Mouse (Mus musculus) E14TG2a.4 (cell line): ENCODE data around the gene Fgf15.
A peak's percentile ranks its signal among the peaks of the same experiment; 100 is the strongest.
"Not testable (repeated sequence)": the region's sequence is repeated elsewhere in the genome, so short reads cannot be mapped to it uniquely, and the experiment has no call there.

Source experiments
- H3K27me3 ChIP-seq: 2 replicates; pipeline ENCODE4 v1.6.1; 2014; ENCODE audit warnings: low read length, control low read depth; ENCODE audit not compliant: insufficient read depth
- H3K36me3 ChIP-seq: 2 replicates; pipeline ENCODE4 v1.6.1; 2014; ENCODE audit warnings: low read length, control low read depth; ENCODE audit not compliant: insufficient read depth
- H3K4me1 ChIP-seq: replicated peaks from 2 replicates; pipeline ENCODE4 v1.6.1; 2014; ENCODE audit warnings: low read depth, low read length, control low read depth
- H3K4me3 ChIP-seq: replicated peaks from 2 replicates; pipeline ENCODE4 v1.5.1; 2014; ENCODE audit warnings: mild to moderate bottlenecking, low read length
- H3K9me3 ChIP-seq: 2 replicates; pipeline ENCODE4 v1.6.1; 2014; ENCODE audit warnings: low read length, control low read depth
- CTCF ChIP-seq: conservative IDR thresholded peaks from 2 replicates; pipeline ENCODE4 v1.5.1; 2014; ENCODE audit warnings: low read length
- NANOG ChIP-seq: IDR thresholded peaks from 2 replicates; pipeline ENCODE4 v1.6.1; 2014; ENCODE audit warnings: borderline replicate concordance, low read length, mixed read lengths
- POU5F1 ChIP-seq: IDR thresholded peaks from 2 replicates; pipeline ENCODE4 v1.6.1; 2014; ENCODE audit warnings: low read length, borderline replicate concordance

Gene Fgf15

DNA sequence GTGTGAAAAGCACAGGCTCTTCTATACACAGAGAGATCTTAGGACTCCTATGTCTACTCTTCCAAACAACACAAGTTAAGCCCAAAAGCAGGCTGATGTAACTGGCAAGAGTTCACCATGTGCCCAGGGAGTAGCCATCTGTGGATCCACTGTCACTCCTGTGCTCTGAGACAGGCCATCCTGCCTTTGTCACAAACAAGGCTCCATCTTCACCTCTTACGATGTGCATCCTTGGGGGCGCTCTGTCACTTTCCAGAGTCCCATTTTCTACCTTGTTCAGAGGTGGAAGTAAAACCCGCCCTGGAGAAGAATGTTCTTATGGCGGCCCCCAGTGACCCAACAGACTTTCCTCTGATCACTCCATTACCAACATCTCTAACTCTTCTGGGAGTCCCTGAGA is 1.6 kb upstream of the Fgf15 start:
- Histone ChIP-seq H3K4me3 (peak overlapping the region; percentile 79), H3K4me1 (peaks cover 71% of the 10 kb centered on the region), H3K36me3 (peaks cover 9% of the 10 kb centered on the region), H3K9me3 (no peaks in the 10 kb centered on the region), H3K27me3 (peaks cover 36% of the 10 kb centered on the region)
- TF ChIP-seq CTCF (no peak), POU5F1 (no peak), NANOG (no peak)

DNA sequence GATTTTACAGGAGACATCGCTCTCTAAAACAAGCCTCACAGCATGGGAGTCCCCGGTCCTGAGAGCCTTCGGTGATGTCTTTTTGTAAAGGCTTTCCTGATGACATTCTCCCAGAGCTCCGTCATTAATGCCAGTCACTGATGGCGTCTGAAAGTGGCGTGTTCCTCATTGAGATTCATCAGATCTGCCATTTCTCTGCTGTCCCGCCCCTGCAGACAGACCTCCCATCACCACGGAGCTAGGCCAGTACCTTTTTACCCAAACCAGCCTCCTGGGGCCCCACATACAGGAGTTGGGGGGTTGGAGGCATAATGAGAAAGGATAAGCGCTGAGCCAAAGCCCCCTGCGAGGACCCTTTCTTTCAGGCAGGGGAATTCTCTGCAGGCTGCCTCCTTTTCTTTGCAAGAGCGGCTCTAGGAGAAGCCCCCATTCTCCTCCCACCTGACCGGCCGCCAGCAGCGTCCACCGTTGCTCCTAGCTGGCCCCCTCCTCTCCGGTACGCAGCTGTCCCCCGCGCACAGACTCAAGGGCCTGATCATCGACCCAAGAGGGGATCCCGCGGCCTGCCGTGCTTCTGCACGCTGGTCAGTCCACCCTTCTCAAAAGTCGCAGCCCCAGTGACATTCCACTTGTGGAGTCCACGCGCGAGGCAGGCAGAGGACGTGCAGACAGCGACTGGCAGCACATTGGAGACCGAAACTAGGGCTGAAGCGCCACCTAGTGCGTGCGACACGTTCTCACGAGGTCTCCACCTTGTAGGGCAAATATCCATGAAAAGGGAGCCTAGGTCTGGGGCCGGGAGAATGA is 823 bp upstream of the Fgf15 start:
- Histone ChIP-seq H3K9me3 (no peaks in the 10 kb centered on the region), H3K4me1 (peaks cover 71% of the 10 kb centered on the region), H3K27me3 (peaks cover 35% of the 10 kb centered on the region), H3K36me3 (peaks cover 17% of the 10 kb centered on the region), H3K4me3 (peak overlapping the region; percentile 79)
- TF ChIP-seq CTCF (peak; percentile 29), NANOG (no peak)

DNA sequence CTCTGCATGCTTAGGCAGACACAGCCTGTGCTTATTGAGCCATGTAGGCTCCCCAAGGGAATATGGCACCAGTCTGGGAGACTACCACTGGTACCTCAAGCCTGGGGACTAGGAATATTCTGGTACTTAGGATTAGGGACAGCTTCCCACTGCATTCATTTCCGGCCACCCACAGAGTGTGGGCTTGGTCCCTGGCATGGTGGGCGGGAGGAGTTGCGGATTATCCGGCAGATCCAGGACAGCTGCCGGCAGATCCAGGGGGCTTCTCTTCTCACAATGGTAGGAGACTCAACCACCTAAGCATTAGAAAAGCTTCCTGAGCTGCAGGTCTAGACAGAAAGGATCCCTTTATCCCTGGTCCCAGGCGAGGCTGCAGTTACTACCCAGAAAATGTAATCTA is 2.2 kb downstream of the Fgf15 start:
- H3K4me1 ChIP-seq = peaks cover 90% of the 10 kb centered on the region
- peak overlapping the region; percentile 79 for H3K4me3 ChIP-seq
- peaks cover 35% of the 10 kb centered on the region for H3K27me3 ChIP-seq
- peaks cover 22% of the 10 kb centered on the region for H3K36me3 ChIP-seq
- H3K9me3 ChIP-seq = no peaks in the 10 kb centered on the region
- TF ChIP-seq POU5F1 = no peak
- TF ChIP-seq CTCF = no peak
- TF ChIP-seq NANOG = no peak; the same call in 1 of the 2 replicates

DNA sequence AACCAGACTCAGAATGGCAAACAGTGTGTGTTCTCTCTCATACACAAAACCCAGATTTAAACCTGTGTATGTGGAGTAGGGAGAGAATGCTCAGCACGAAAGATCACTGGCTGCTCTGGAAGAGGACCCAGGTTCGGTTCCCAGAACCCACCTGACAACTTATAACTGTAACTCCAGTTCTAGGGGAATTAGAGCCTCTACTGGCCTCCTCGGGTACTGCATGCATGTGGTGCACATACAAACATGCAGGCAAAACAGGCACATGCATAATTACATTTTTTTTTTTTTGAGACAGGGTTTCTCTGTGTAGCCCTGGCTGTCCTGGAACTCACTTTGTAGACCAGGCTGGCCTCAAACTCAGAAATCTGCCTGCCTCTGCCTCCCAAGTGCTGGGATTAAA is 9.2 kb downstream of the Fgf15 start:
- not testable (repeated sequence) for H3K9me3 ChIP-seq, H3K27me3 ChIP-seq, H3K4me3 ChIP-seq, H3K36me3 ChIP-seq
- TF ChIP-seq CTCF = peak; percentile 67
- H3K4me1 ChIP-seq = peaks cover 61% of the 10 kb centered on the region

- peak; percentile 65 for TF ChIP-seq CTCF
- TF ChIP-seq NANOG = no peak
- no peak for TF ChIP-seq POU5F1
- Histone ChIP-seq H3K36me3 (no peaks in the 10 kb centered on the region), H3K9me3 (no peaks in the 10 kb centered on the region), H3K27me3 (no peaks in the 10 kb centered on the region), H3K4me3 (no peak overlapping the region), H3K4me1 (peaks cover 48% of the 10 kb centered on the region)
These were observed 10.5 kb downstream of the Fgf15 start for GRCm38 (mm10) chr7:144906708-144907397.

DNA sequence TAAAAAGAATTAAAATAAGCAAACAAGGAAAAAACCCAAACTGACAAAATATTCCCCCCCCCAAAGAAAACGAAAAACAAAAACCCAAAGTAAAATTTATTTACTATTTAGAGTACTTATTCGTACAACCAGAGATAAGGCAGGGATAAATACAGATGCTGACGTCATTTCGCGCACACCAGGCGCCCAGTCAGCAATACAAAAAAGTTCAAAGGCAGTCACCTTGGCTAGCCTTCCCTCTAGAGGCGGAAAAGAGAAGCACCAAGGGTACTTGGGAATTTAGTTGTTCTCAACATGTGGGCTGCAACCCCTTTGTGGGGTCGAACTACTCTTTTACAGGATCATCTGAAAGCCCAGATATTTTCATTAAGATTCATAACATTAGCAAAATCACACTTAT is 11.5 kb downstream of the Fgf15 start:
- H3K9me3 ChIP-seq = no peaks in the 10 kb centered on the region
- H3K36me3 ChIP-seq = no peaks in the 10 kb centered on the region
- H3K4me1 ChIP-seq = peaks cover 39% of the 10 kb centered on the region
- TF ChIP-seq NANOG = no peak
- peak; percentile 54 for TF ChIP-seq CTCF
- TF ChIP-seq POU5F1 = no peak
- H3K4me3 ChIP-seq = no peak overlapping the region
- H3K27me3 ChIP-seq = no peaks in the 10 kb centered on the region

DNA sequence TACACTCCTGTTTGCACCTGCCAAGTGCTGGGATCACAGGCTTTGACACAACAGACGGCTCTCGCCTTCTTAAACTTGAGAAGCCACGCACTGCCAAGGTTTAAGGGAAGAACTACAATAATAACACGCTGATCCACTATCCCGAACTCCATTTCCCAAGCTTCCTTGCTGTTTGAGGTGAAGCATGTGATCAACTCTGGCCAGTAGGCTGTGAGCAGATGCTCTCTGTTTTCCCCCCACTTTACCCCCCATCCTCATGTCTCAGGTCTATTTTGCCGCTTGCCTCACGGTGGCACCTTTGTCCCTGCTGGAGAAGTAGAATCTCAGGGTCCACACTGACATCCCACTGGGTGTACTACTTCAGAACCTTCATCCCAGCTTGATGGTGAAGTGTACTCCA is 12.4 kb downstream of the Fgf15 start:
- Histone ChIP-seq H3K4me1 (peaks cover 35% of the 10 kb centered on the region), H3K27me3 (no peaks in the 10 kb centered on the region), H3K4me3 (peak overlapping the region; percentile 11; the same call in 1 of the 2 replicates), H3K36me3 (no peaks in the 10 kb centered on the region), H3K9me3 (no peaks in the 10 kb centered on the region)
- TF ChIP-seq CTCF (no peak), NANOG (no peak), POU5F1 (no peak)

DNA sequence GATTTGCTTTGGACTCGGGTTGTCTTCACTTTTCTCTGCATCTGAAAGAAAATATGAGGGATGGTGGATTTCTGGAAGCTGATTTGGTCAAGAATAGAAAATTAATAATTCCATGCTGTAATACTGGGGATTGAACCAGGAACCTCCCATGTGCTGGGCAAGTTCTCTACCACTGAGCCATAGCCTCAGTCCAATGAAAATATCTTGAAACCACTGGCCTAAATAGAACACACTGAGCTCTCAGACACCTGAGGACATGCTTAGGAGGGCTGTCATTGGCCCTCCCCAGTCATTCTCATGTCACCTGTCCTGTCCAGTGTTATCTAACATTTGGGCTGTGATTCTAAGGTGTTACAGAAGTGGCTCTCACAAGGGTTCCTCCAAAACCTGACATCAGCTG is 14.8 kb downstream of the Fgf15 start:
- H3K4me3 ChIP-seq = no peak overlapping the region
- TF ChIP-seq POU5F1 = no peak
- TF ChIP-seq NANOG = no peak
- TF ChIP-seq CTCF = no peak
- no peaks in the 10 kb centered on the region for H3K27me3 ChIP-seq
- peaks cover 50% of the 10 kb centered on the region for H3K4me1 ChIP-seq
- no peaks in the 10 kb centered on the region for H3K36me3 ChIP-seq
- H3K9me3 ChIP-seq = no peaks in the 10 kb centered on the region

GRCm38 (mm10) chr7:144912897-144913296 is 16.6 kb downstream of the Fgf15 start:
- Histone ChIP-seq H3K27me3 (no peaks in the 10 kb centered on the region), H3K9me3 (no peaks in the 10 kb centered on the region), H3K4me3 (no peak overlapping the region), H3K36me3 (peaks cover 17% of the 10 kb centered on the region), H3K4me1 (peaks cover 43% of the 10 kb centered on the region)
- TF ChIP-seq CTCF (no peak), POU5F1 (no peak), NANOG (no peak)
